Mouse (Mus musculus) C2C12 (cell line): Measurements from ENCODE around the gene Oxtr.

ENCODE experiments used
- CTCF ChIP-seq: IDR thresholded peaks from one replicate; pipeline ENCODE4 v1.5.1; 2011; ENCODE audit not compliant: control insufficient read depth, insufficient read depth, insufficient read length
- MAX ChIP-seq: IDR thresholded peaks from one replicate; pipeline ENCODE4 v1.6.1; 2011; ENCODE audit warnings: mild to moderate bottlenecking, control low read depth
- USF1 ChIP-seq: IDR thresholded peaks from one replicate; pipeline ENCODE4 v1.6.1; 2011; ENCODE audit warnings: low read depth, mild to moderate bottlenecking, control low read depth, moderate library complexity

DNA sequence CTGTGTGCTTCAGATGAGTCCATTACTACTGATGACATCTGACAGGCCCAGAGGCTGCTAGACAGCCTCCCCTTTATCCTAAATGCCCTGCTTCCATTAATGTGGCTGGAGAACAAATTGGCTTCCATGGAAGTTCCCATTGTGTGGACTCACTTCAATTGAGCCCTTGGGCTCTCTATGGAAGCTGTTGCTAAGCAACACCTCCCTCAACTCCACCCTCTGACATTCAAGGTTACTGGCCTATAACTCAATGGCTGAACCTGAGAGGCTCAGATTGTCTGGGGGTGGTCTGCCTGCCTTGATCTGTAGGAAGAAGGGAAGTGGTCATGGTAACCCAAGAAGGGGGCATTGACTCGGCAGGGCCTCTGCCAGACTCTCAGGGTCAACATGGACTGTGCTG is 26.8 kb upstream of the Oxtr start:
- TF ChIP-seq CTCF = no peak
- no peak for TF ChIP-seq MAX
- no peak for TF ChIP-seq USF1
